Mouse (Mus musculus) left cerebral cortex, postnatal 14 days (tissue): ENCODE measurements at regions not wholly inside any gene's neighbourhood (a gene's known extent, or its start where the extent isn't known, plus 50 kb on each side); places are given as distances from the start of the nearest gene placed in this dataset.
A peak's percentile ranks its signal among the peaks of the same experiment; 100 is the strongest.

ENCODE experiments used
- DNase-seq, 2 experiments: peaks; one replicate each; pipeline ENCODE4 v3.0.0; 2021 to 2022; ENCODE audit warnings: low spot score in 2 of 2, mixed read lengths in 1 of 2
- intact Hi-C: fragments of 180-260 bp; cut with DNase I; formaldehyde crosslinking; loops from one replicate; pipeline ENCODE4 v1.15.1; 2025

DNA sequence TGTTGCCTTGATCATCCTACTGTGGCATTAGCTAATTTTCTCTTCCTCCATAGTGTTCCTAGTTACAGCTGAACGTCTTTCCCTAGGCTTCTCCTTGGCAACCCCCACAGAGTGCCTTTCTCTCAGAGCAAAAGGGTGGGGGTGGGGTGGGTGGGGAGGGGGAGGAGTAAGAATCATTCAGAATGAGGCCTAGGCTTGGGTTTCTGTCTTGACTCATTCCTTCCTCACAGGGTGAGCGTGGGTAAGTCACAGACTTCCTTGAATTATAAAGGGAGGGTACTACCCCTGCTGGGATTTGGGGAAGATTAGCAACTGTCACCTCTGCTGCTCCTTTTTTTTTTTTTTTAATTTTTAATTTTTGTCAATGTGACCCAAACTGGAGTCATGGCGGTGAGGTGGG lies 114.5 kb downstream of the Dhx35 start:
- intact Hi-C loops = no loop called here
- DNase-seq = no peak

DNA sequence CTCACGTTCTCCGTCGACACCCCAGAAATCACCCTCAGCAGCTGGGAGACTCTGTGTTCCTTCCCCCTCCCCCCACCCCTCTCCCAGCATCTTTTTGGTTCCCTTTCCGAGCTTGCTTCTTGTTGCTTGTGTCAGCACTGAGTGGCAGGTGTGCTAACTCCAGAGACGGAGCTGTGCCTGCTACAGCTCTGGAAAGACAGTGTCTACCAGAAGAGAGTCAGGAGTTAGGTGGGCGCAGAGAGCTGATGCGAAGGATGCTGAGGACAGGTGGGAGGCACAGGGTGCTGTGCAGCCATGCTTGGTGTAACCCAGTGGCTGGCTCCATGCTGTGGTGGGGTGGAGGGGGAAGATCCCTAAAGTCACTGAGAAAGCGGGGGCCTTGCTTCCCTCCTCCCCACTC lies 115.7 kb downstream of the Dhx35 start:
- intact Hi-C loops = loop anchor here (5.0 kb wide), 2 partner anchors 152 to 1682 kb away; no protein-coding TSS in a partner anchor
- peak in 1 of 2 experiments; percentile 38 for DNase-seq

DNA sequence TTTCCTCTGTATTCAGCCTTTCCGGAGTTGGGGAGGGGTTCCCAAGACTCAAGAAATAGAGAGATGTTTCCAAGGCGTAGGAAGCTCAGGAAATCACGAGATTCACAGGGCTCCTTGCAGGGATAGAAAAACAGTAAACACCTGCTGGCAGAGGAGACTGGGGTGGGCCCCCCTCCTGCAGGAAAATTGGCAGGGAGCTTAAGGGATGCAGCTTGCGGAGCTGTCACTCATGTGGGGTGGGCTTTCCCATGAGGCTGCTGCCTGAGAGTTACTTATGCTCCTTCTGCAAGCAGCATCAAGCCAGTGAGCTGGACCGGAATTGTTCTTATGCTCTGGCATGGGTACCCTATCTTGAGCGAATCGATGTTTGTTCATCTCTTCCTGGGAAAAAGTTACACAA lies 116.6 kb downstream of the Dhx35 start:
- intact Hi-C loops = loop anchor here (5.0 kb wide), 2 partner anchors 151 to 1681 kb away; no protein-coding TSS in a partner anchor
- DNase-seq = peak in 1 of 2 experiments; percentile 12

DNA sequence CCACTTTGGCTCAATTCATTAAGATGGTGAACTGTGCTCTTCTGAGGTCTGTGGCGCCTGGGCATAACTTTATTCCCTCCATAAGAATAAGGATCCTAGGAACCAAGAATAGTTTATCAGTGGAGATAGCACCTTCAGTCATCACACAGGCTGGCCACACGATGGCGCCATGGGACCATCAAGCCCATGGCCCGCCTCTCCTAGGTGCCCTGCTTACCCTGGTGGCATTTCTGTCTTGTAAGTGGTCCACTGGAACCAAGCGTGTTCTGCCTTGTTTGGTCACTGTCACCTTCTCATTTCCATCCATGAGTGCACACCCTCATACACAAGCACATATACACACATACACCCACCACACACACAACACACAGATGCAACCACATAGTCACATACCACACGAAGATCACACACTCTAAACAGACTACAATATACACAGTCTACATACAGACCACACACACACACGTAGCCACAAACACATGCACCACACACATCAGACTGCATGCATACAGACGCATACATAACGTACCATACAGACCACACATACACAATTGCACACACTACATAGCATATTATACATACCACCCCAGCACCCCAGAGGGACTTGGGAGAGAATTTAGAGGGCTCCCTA lies 118.1 kb downstream of the Dhx35 start:
- DNase-seq = peak; percentile 65 to 68
- intact Hi-C loops = loop anchor here (2.0 to 5.0 kb wide), 4 partner anchors 150 to 1680 kb away; no protein-coding TSS in a partner anchor

DNA sequence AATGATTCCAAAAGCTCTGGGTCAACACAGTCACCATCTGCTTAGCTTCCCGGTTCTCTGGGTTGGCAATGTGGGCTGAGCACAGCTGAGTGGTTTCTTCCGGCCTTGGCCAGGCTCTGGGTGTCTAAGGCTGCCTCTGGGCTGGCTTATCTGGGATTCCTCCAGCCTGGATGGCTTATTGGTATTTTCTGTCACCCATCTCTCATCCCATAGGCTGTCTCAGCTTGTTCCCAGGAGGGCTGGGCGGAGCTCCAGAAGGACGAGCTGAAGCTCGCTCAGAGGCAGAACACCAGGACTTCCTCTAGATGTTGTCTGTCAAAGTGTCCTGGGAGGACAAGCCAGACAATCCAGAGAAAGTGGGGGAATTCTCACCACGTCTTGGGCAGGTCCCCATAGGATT lies 122.8 kb downstream of the Dhx35 start:
- intact Hi-C loops = no loop called here
- DNase-seq = peak; percentile 26 to 57

DNA sequence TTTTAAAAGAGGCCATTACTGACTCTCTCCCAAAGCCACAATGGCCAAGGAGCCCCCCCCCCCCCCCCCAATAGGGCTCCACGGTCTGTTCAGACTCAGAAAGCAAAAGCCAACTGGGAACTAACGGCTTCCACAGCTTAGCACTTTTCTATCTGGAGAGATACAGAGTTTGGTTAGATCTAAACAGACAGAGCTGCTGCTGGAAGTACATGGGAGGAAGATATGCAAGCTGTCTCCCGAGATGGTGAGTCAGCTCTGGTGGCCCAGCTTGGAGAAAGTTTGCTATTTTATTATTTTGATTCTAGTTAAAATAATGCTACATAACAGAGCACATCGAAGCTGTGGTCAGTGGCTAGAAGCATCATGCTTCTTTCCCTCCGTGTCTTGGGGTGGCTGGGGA lies 123.7 kb downstream of the Dhx35 start:
- intact Hi-C loops = no loop called here
- peak in 1 of 2 experiments; percentile 26 for DNase-seq

DNA sequence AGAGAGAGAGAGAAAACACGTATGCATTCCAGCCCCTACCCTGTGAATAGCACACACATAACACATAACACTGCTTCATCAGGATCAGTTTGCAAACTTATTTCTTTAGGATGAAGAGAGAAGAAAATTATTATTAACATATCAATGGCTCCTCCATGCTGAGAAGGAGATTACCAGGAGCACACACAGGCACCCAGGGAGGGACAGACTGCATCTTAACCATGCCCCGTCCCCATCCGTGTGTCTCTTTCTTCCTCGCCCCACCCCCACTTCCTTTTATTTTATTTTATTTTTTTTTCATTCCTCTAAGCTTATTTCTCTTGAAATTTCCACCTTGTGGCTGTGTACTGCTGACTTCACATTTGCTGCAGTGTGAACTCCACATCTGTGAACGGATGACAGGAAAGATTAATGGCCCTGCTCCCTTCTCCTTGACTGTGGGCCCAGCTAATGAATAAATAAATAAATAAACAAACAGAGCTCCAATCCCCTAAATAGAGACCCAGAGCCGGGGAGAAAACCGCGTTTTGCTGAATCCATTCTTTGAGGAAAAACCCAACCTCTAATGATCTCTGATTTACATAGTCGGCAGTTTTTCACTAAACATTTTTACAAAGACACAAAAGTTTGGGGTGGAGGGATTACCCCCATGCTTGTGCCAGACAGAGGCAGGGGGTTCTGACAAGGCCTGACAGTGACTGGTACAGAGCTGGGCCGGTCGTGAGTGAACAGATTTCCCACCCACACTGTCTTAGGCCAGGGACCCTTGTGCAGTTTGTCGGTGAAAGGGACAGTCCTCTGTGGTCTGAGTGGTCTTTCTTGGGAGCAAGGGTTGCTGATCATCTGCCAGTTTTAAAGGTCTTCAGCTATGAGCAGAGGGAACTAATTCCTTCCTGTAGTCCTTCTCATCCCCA lies 127.0 kb downstream of the Dhx35 start:
- intact Hi-C loops = no loop called here
- DNase-seq = no peak

DNA sequence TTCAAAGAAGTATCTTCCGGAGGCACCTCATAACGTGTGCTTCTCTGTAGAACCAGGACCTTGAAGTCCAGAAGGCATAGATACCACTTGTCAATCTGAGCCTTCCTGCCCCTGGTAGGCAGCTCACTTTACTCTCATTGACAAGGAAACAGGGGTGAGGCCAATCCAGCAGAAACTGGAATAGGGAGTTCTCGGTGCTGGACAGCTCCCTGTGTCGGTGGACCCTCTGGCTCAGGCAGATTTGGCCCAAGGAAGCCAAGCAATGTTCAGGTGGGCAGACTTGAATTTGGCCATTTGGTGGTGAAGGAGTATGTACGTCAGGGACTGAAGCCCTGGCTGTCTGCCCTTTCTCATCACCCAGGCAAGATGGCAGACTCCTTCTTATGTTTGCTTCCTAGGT lies 128.2 kb downstream of the Dhx35 start:
- intact Hi-C loops = no loop called here

DNA sequence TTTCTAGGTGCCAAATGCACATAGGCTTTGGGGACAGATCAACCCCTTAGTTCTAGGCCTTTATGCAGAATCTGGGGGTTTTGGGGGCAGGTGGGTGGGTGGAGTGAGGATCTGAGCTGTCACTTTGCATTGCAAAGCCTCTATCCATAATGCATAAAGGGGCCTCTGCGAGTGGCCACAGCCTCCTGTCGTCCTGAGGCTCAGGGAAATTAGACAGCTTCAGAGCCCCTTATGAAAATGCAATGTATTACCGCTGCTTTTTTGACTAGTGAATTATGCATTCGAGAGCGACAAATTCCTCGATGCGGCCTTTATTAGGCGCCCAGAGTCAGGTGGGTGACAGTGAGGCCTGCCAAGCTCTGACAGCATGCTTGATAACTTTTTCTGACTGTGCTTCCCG lies 134.9 kb downstream of the Dhx35 start:
- DNase-seq = no peak
- intact Hi-C loops = no loop called here

More for the DNA sequence above, 128.2 kb downstream of the Dhx35 start:
- DNase-seq = no peak

DNA sequence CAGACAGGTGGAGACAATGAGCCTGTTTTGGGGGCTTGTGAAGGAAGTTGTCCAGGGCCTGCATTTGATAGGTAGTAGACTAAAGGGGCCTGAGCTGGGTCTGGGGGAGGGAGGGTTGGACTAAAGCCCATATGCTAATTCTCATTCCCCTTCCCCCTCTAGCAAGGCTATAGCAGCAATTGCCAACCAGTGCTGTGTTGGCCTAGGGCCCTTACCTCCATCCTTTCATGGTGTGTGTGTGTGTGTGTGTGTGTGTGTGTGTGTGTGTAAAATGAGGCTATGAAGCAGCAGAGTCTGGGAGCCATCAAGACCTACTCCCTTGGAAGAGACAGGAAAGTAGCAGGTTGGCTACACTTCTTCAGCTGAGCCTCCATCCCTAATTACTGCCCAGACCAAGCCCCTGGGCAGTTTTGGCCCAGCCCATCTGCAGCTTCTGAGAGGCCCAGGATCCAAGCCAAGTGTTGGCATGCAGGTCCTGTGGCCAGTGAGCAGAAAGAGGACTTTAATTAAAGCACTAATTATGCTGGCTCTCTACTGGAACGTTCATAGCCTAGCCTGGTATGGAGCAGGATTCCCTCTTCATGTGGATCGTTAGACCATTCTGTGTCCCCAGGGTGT lies 143.4 kb downstream of the Dhx35 start:
- peak; percentile 30 to 43 for DNase-seq
- intact Hi-C loops = no loop called here

DNA sequence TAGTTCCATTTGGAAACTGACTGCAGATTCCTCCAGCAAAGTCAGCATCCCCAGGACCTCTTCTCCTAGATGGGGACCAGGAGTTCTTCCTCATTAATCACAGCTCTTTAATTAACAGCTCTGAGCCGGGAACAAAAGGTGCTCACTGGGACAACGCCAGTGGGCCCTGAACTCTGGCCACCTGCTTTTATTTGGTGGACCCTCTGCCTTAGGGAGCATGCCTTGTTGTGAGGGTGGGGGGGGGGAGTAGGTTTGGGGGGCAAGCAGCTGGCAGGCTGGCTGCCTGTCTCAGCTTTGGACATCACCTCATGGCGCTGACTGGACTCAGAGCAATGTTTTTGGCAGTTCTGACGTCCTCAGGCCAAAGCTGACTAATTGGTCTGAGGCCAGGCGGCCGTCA lies 154.8 kb downstream of the Dhx35 start:
- DNase-seq = no peak
- intact Hi-C loops = no loop called here

DNA sequence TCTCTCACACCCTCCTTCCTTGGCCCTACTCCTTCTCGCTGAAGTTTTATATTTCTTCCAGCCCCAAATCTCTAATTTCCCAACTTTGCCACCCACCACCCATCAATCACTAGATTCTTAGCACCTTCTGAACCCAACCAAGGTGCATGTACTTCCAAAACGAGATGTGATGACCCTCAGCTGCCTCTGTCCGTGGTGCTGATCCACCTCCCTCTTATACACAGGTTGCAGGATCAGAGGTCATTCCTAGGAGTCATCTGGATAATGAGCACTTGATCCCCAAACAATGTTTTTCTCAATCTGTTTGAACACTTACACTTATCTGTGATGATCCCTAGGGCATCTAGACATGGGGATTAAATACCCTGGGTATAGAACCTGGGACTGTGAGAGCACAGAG lies 156.5 kb downstream of the Dhx35 start:
- intact Hi-C loops = no loop called here
- DNase-seq = no peak

DNA sequence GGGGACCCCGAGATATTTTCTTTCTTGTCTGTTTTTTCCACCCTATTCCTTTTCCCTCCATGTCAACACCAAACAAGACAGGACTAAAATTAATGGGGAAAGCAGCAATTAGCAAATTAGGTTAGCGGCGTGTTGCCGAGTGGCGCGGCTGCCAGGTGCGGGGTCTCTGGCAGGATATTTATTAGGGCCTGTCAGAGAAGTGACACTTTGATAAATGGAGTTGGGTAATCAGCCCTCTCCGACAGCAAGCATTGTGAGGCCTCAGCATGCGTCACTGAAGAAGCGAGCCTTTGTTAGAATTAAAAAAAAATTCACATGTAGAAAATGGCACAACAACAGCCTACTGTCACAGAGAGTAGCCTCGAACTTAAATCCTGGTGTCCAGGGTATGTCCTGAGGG lies 162.3 kb downstream of the Dhx35 start:
- intact Hi-C loops = no loop called here
- no peak for DNase-seq

DNA sequence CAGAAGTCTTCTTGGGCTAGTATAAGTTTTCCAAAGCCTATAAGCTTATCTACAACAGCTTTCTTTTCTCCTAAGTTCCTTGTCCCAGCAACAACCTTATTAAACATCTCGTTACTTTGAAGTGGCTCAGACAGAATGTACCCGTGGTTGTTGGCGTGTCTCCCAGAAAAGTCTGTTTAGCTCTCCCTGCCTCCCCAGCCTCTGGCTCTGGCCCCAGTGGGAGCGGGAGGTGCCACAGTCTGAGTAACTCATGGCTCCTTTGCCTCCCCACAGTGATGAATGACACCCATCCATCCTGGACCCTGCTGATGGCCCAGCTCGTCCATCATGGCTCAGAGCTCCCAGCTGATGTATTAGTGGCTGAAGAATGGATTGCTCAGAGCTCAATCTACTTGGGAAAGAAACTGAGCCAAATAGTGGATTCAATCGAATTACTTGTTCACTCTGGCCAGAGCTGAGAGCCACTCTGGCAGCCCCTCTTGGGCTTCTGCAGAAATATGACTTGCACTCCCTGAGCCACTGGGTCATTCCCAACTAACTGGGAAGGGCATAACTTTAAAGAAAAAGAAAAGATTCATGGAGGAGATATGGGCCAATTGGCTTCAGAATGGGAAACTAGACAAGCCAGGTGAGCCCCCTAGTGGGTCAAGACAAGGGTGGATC lies 170.5 kb downstream of the Dhx35 start:
- peak; percentile 84 to 91 for DNase-seq
- intact Hi-C loops = no loop called here

DNA sequence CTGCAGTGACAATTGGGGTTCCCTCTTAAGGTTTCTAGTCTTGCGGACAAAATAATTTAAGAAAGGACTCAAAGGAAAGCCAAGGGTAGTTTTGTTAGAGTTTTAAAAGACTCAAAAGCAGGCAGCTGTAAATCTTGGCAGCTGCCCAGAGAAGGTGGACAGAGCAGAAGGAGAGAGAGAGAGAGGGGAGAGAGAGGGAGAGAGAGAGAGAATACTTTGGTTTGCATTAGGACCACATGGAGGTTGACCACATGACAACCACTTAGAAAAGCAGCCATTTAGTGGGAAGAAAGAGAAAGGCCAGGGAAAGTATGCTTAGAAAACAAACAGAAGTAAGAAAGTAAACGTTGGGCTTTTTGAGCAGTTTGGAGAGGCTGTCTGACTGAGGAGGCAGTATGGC lies 177.6 kb downstream of the Dhx35 start:
- intact Hi-C loops = no loop called here
- no peak for DNase-seq

DNA sequence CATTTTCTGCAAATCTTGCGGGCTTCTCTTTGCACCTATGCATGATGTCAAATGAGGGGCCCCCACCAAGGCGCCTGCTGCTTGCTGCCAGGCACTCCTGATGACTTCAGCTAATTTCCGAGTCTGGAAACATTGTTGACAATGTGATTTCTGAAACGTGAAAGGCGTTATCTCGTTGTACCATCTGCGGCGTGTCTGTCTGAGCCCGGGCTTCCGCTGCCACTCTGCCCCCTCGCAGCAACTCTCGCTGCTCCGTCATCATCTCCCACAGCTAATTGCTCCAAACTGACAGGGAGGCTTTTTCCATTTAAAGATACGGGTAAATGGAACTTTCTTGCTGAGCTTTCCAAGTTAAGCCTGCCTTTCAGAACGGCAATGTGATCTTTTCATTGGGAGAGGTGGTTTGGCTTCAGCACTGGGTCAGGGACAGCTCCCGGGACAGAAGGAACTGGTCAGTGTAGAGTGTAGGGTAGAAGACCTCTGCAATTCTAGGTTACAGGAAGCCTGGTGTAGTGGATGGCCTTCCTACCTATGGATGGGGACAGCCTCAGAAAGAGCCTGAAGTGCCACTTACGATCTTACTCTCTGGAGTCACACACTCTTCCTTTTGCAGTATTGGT lies 191.0 kb downstream of the Dhx35 start:
- intact Hi-C loops = no loop called here
- DNase-seq = peak; percentile 17 to 23

DNA sequence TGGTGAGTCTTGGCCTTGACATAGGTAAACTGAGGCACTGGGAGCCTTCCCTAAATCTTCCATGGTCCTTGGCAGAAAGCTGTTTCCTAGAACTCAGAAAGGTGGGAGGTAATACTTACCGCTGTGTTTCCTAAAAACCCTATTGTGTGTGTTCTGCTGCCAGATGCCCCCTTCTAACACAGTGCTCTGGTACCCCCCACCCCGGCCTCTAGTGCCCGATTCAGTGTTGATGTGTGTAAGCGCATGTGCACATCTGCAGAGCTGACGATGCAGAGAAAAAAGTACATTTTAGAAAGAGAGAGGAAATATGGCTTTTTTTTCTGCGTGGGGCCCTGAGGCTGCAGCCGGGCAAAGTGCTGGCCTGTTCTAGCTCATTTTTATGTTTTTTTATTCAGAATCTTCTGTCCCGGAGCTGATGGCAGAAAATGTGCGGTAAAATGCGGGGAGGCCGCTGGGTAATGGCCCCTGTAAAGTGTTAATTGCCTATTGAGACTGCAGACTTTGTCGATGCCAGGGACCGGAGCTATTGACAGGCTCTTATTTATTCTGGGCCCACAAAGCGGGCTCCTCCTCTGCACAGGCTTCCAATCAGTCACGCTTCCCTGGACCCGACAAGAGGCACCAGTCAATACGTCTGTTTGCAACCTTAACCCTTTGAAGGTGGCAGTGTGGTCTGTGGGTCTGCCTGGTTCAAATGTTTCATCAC lies 208.0 kb downstream of the Dhx35 start:
- intact Hi-C loops = no loop called here
- no peak for DNase-seq

DNA sequence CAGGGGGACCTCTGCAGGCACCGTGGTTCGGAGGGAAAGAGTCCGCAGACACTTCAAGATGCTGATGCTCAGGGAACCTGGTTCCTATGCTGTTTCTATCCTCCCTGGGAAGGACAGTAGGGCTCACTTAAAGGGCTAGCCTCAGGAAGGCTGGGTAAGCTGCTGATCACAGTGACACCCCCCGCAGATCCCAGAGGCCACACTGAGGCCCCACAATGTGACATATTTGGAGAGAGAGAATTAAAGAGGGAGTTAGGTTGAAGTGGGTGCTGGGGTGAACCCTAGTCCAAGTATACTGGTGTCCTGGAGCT lies 208.5 kb downstream of the Dhx35 start:
- intact Hi-C loops = no loop called here
- DNase-seq = no peak

DNA sequence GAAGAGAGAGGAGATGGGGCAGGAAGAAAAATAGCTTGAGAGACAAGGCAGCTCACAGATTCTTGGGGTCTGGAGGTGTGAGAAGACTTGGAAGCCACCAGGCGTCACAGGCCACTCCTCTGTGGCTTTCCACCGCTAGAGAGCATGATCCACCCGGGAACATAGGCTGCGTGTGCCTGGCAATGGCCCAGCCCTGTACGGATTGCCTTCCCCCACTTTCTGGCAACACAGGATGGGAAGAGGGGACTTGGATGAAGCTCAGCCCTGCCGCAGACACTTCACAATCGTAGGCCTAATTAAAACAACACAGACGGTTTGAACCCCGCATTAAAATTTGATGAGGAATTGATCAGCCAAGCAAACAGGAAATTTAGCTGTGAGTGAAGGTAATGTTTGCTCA lies 209.8 kb downstream of the Dhx35 start:
- intact Hi-C loops = no loop called here
- peak in 1 of 2 experiments; percentile 25 for DNase-seq
